ENCODE assay signal across 8 mouse cellular contexts in genomic region chr5:124353726-124354547, GRCm38 (mm10). TPM values are rescaled to one million over a fixed set of nuclear protein-coding genes. Genes with fewer than 3 reads are reported as not detected.
A peak's percentile ranks its signal among the peaks of the same experiment; 100 is the strongest.
DNase-seq lines count a peak whose midpoint lies in the region; ATAC-seq lines count a peak whose summit lies in the region.

No protein-coding gene starts in this region.

- peak overlapping the region; percentile 90 for H3K4me3 ChIP-seq in erythroblast, embryonic 14.5 days (replicated peaks)

- H3K36me3 ChIP-seq in erythroblast, embryonic 14.5 days (ENCODE audit: control insufficient read depth): peaks cover 31% of the 10 kb centered on the region

- intact Hi-C loops in heart, postnatal 14 days (cut with DNase I): loop anchor here (2.0 kb wide), 1 partner anchor 25 kb away; the partner anchor contains the start of gene 2810006K23Rik

- DNase-seq in adrenal gland, postnatal 10 days: peak; percentile 76
- DNase-seq in heart, postnatal 14 days: peak; percentile 75 to 78
- peak; percentile 82 to 89 for DNase-seq in kidney, postnatal 4 days
- peak; percentile 57 for DNase-seq in mesoderm, embryonic 11.5 days (ENCODE audit: low read depth, low spot score)
- DNase-seq in spleen, adult 18-20 months: peak; percentile 49 to 56

- peak; percentile 40 for ATAC-seq in CD4-positive, CD25-positive, alpha-beta regulatory T cell, adult 4 months
- ATAC-seq in megakaryocyte-erythroid progenitor cell, adult 5-6 weeks (replicated peaks; ENCODE audit: low FRiP score, low TSS enrichment, poor library complexity, severe bottlenecking): no peak

- H3K4me1 ChIP-seq in erythroblast, embryonic 14.5 days (ENCODE audit: control insufficient read depth): peaks cover 39% of the 10 kb centered on the region

- H3K27me3 ChIP-seq in erythroblast, embryonic 14.5 days (ENCODE audit: control insufficient read depth): no peaks in the 10 kb centered on the region

- no peaks in the 10 kb centered on the region for H3K9me3 ChIP-seq in erythroblast, embryonic 14.5 days (ENCODE audit: control insufficient read depth, low read length)

RNA-seq across cellular contexts. Expression of gene Cdk2ap1, which starts 8.9 kb away (rescaled TPM):
- polyA plus RNA-seq in CD4-positive, CD25-positive, alpha-beta regulatory T cell, adult 4 months (2017; shearing (Covaris generic)): 10 to 100 TPM; 10.1 to 13.1 TPM
- 100 to 1,000 TPM; 152 to 162 TPM for total RNA-seq in adrenal gland, postnatal 10 days (2021)
- 16.1 and 20.1 TPM in 2 replicates for polyA plus RNA-seq in erythroblast, embryonic 14.5 days (2012)
- 100 to 1,000 TPM; 142 to 166 TPM for total RNA-seq in heart, postnatal 14 days (2021)
- 300 and 366 TPM in 2 replicates for total RNA-seq in megakaryocyte-erythroid progenitor cell, adult 5-6 weeks (2014; fragmentation: Nextera tagmentation)
- 205 and 275 TPM in 2 replicates for total RNA-seq in megakaryocyte-erythroid progenitor cell, adult 5-6 weeks (2017)

RNA-seq across cellular contexts. Expression of gene 2810006K23Rik, which starts 26.0 kb away (rescaled TPM):
- polyA plus RNA-seq in CD4-positive, CD25-positive, alpha-beta regulatory T cell, adult 4 months (2017; shearing (Covaris generic)): 10 to 100 TPM; 12.0 to 16.5 TPM
- 10 to 100 TPM; 11.9 to 15.0 TPM for total RNA-seq in adrenal gland, postnatal 10 days (2021)
- 0.24 and 0.36 TPM in 2 replicates for polyA plus RNA-seq in erythroblast, embryonic 14.5 days (2012)
- 10 to 100 TPM; 11.7 to 11.9 TPM for total RNA-seq in heart, postnatal 14 days (2021)
- total RNA-seq in megakaryocyte-erythroid progenitor cell, adult 5-6 weeks (2014; fragmentation: Nextera tagmentation): 9.2 and 13.2 TPM in 2 replicates
- 16.6 and 18.7 TPM in 2 replicates for total RNA-seq in megakaryocyte-erythroid progenitor cell, adult 5-6 weeks (2017)

RNA-seq across cellular contexts. Expression of gene Mphosph9, which starts 26.2 kb away (rescaled TPM):
- polyA plus RNA-seq in CD4-positive, CD25-positive, alpha-beta regulatory T cell, adult 4 months (2017; shearing (Covaris generic)): 10 to 100 TPM; 16.8 to 18.6 TPM
- total RNA-seq in adrenal gland, postnatal 10 days (2021): 10 to 100 TPM in 1 of 2 experiments, 1 to 10 TPM in 1; 6.1 to 10.1 TPM
- polyA plus RNA-seq in erythroblast, embryonic 14.5 days (2012): 0.28 and 0.32 TPM in 2 replicates
- total RNA-seq in heart, postnatal 14 days (2021): 1 to 10 TPM; 6.0 to 6.8 TPM
- total RNA-seq in megakaryocyte-erythroid progenitor cell, adult 5-6 weeks (2014; fragmentation: Nextera tagmentation): 19.5 and 24.7 TPM in 2 replicates
- 24.7 and 36.7 TPM in 2 replicates for total RNA-seq in megakaryocyte-erythroid progenitor cell, adult 5-6 weeks (2017)
